Mouse (Mus musculus): ENCODE measurements around the gene Osgep. TPM values are rescaled to one million over a fixed set of nuclear protein-coding genes. Genes with fewer than 3 reads are reported as not detected.
"Not testable (repeated sequence)": the region's sequence is repeated elsewhere in the genome, so short reads cannot be mapped to it uniquely, and the experiment has no call there.

Gene Osgep
- polyA plus RNA-seq, 1 experiment = 75.6 TPM

GRCm38 (mm10) chr14:50891621-50892020 is 33.1 kb downstream of the Osgep start:
- no peak for DNase-seq (ENCODE audit: low spot score)

- no peak for DNase-seq (ENCODE audit: low spot score)
These were observed 48.3 kb downstream of the Osgep start for GRCm38 (mm10) chr14:50876236-50876950.

GRCm38 (mm10) chr14:50875591-50876230 is 49.0 kb downstream of the Osgep start:
- DNase-seq (ENCODE audit: low spot score) = no peak

GRCm38 (mm10) chr14:50875175-50875574 is 49.5 kb downstream of the Osgep start:
- no peak for DNase-seq (ENCODE audit: low spot score)

- no peak for DNase-seq (ENCODE audit: low spot score)
These were observed 53.4 kb downstream of the Osgep start for GRCm38 (mm10) chr14:50871284-50871683.

GRCm38 (mm10) chr14:50870805-50871143 is 53.9 kb downstream of the Osgep start:
- no peak for DNase-seq (ENCODE audit: low spot score)

GRCm38 (mm10) chr14:50869889-50870804 is 54.5 kb downstream of the Osgep start, which contains the start of gene Tep1:
Gene Tep1 (minus strand): TSS chr14:50870560.
- DNase-seq (ENCODE audit: low spot score) = peak; percentile 73

GRCm38 (mm10) chr14:50868656-50869055 is 56.0 kb downstream of the Osgep start:
- DNase-seq (ENCODE audit: low spot score) = no peak

- no peak for DNase-seq (ENCODE audit: low spot score)
These were observed 56.5 kb downstream of the Osgep start for GRCm38 (mm10) chr14:50868211-50868610.

- no peak for DNase-seq (ENCODE audit: low spot score)
These were observed 57.7 kb downstream of the Osgep start for GRCm38 (mm10) chr14:50866966-50867365.

- not testable (repeated sequence) for DNase-seq (ENCODE audit: low spot score)
These were observed 59.7 kb downstream of the Osgep start for GRCm38 (mm10) chr14:50865005-50865404.

- DNase-seq (ENCODE audit: low spot score) = no peak
These were observed 62.1 kb downstream of the Osgep start for GRCm38 (mm10) chr14:50862641-50863040.

Other genes starting within 250 kb of the Osgep start
- gene Olfr747, start 231.7 kb downstream of the Osgep start, polyA plus RNA-seq (2012; rRNA removed) = not detected in 2 replicates
- gene Olfr748, start 217.5 kb downstream of the Osgep start, polyA plus RNA-seq (2012; rRNA removed) = not detected in 2 replicates
- gene Olfr749, start 179.8 kb downstream of the Osgep start, polyA plus RNA-seq (2012; rRNA removed) = not detected in 2 replicates
- gene Ttc5, start 139.4 kb downstream of the Osgep start, polyA plus RNA-seq (2012; rRNA removed) = 46.3 and 58.6 TPM in 2 replicates
- not detected in 2 replicates for gene Ccnb1ip1, start 117.2 kb downstream of the Osgep start, polyA plus RNA-seq (2012; rRNA removed)
- 55.8 and 64.0 TPM in 2 replicates for gene Parp2, start 117.1 kb downstream of the Osgep start, polyA plus RNA-seq (2012; rRNA removed)
- gene Tep1, start 54.3 kb downstream of the Osgep start, polyA plus RNA-seq (2012; rRNA removed) = 25.3 and 29.5 TPM in 2 replicates
- gene Klhl33, start 27.4 kb downstream of the Osgep start, polyA plus RNA-seq (2012; rRNA removed) = 1.7 and 2.5 TPM in 2 replicates
- gene Apex1, start 75 bp upstream of the Osgep start, polyA plus RNA-seq (2012; rRNA removed) = 56.6 and 59.1 TPM in 2 replicates
- 79.4 and 104 TPM in 2 replicates for gene Pip4p1, start 6.0 kb upstream of the Osgep start, polyA plus RNA-seq (2012; rRNA removed)
- gene Pnp, start 6.2 kb upstream of the Osgep start, polyA plus RNA-seq (2012; rRNA removed) = 49.9 and 64.9 TPM in 2 replicates
- gene Gm49342, start 19.6 kb upstream of the Osgep start, polyA plus RNA-seq (2012; rRNA removed) = 45.7 and 54.1 TPM in 2 replicates
- 2.6 and 3.7 TPM in 2 replicates for gene Pnp2, start 31.1 kb upstream of the Osgep start, polyA plus RNA-seq (2012; rRNA removed)
- 0.28 and 0.41 TPM in 2 replicates for gene Rnase10, start 82.9 kb upstream of the Osgep start, polyA plus RNA-seq (2012; rRNA removed)
- gene Rnase9, start 117.0 kb upstream of the Osgep start, polyA plus RNA-seq (2012; rRNA removed) = not detected in 2 replicates
- not detected in 2 replicates for gene Rnase11, start 125.3 kb upstream of the Osgep start, polyA plus RNA-seq (2012; rRNA removed)
- gene Rnase12, start 132.8 kb upstream of the Osgep start, polyA plus RNA-seq (2012; rRNA removed) = 0.32 TPM in 1 of 2 replicates, not detected in the other
- gene Olfr750, start 149.5 kb upstream of the Osgep start, polyA plus RNA-seq (2012; rRNA removed) = 0.06 TPM in 1 of 2 replicates, not detected in the other
- gene Rnase4, start 166.2 kb upstream of the Osgep start, polyA plus RNA-seq (2012; rRNA removed) = 373 and 403 TPM in 2 replicates
- gene Ang, start 166.3 kb upstream of the Osgep start, polyA plus RNA-seq (2012; rRNA removed) = 60.1 and 64.0 TPM in 2 replicates
- 0.04 and 0.06 TPM in 2 replicates for gene Eddm3b, start 189.5 kb upstream of the Osgep start, polyA plus RNA-seq (2012; rRNA removed)
- 7.1 and 8.3 TPM in 2 replicates for gene Rnase6, start 199.0 kb upstream of the Osgep start, polyA plus RNA-seq (2012; rRNA removed)
- gene Rnase1, start 221.9 kb upstream of the Osgep start, polyA plus RNA-seq (2012; rRNA removed) = 0.30 and 0.40 TPM in 2 replicates
- gene Rnase2b, start 237.4 kb upstream of the Osgep start, polyA plus RNA-seq (2012; rRNA removed) = not detected in 2 replicates